Mouse (Mus musculus): ENCODE measurements around the gene Fetub. TPM values are rescaled to one million over a fixed set of nuclear protein-coding genes. Genes with fewer than 3 reads are reported as not detected.

The Fetub gene
- polyA plus RNA-seq (2016; fragmentation: Nextera tagmentation; extraction: Ambion mirVana), result not detected in 2 replicates

DNA sequence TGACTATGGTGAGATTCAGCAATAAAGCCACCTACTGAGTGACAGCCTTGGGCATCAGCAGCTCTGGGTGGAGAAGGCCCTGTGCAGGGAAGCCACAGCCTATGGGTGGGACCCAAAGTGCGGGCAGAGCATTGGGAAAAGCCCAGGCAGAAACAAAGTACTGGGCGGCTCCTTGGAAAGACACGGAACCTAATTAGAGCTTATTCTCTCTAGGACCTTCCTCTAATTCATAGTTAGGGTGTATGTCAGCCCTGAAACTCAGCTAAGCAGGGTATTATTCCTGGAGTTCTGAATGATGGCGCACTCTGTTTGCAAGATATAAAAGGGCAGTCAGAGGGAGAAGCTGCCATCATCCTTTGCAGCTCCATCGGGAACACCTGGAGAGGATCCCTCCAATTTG, at the start of gene Fetub:
Fetub (plus strand) TSS at position 301 of the 400 bp plus-strand sequence.
- Histone ChIP-seq H3K4me2 (no peak within 1 kb of the TSS), H3K9ac (replicated peaks) (no peak within 1 kb of the TSS), H3K4me3 (replicated peaks) (no peak within 1 kb of the TSS), H3K9me3 (peaks cover 5% of the 10 kb centered on the region; the same call in 1 of the 2 replicates), H3K27ac (no peak within 1 kb of the TSS), H3K4me1 (replicated peaks) (peaks cover 3% of the 10 kb centered on the region; the same call in 1 of the 2 replicates), H3K36me3 (no peaks in the 10 kb centered on the region), H3K27me3 (no peaks in the 10 kb centered on the region)
- ATAC-seq (ENCODE audit: insufficient number of reproducible peaks, insufficient read depth, low FRiP score, low TSS enrichment, low read depth), result no peak
- WGBS, result 91% methylated on average over 5 of the region's 5 CpGs

- ATAC-seq (ENCODE audit: insufficient number of reproducible peaks, insufficient read depth, low FRiP score, low TSS enrichment, low read depth), result no peak
- 92% methylated on average over 8 of the region's 8 CpGs for WGBS
- no peak overlapping the region for H3K4me3 ChIP-seq (replicated peaks)
- no peak overlapping the region for H3K27ac ChIP-seq
- no peak overlapping the region for H3K9ac ChIP-seq (replicated peaks)
- peaks cover 66% of the 10 kb centered on the region for H3K36me3 ChIP-seq
- no peaks in the 10 kb centered on the region for H3K4me1 ChIP-seq (replicated peaks)
- no peaks in the 10 kb centered on the region for H3K9me3 ChIP-seq
- H3K27me3 ChIP-seq, result no peaks in the 10 kb centered on the region
- no peak overlapping the region for H3K4me2 ChIP-seq
These were observed 45.7 kb upstream of the Fetub start for GRCm38 (mm10) chr16:22872397-22872796.

- H3K4me3 ChIP-seq (replicated peaks), result no peak overlapping the region
- H3K27ac ChIP-seq, result no peak overlapping the region
- H3K27me3 ChIP-seq, result no peaks in the 10 kb centered on the region
- H3K9me3 ChIP-seq, result no peaks in the 10 kb centered on the region
- WGBS, result 82% methylated on average over 4 of the region's 4 CpGs
- no peak overlapping the region for H3K9ac ChIP-seq (replicated peaks)
- H3K4me2 ChIP-seq, result no peak overlapping the region
- no peaks in the 10 kb centered on the region for H3K4me1 ChIP-seq (replicated peaks)
- peaks cover 56% of the 10 kb centered on the region for H3K36me3 ChIP-seq
- no peak for ATAC-seq (ENCODE audit: insufficient number of reproducible peaks, insufficient read depth, low FRiP score, low TSS enrichment, low read depth)
These were observed 44.8 kb upstream of the Fetub start for GRCm38 (mm10) chr16:22873369-22873768.

DNA sequence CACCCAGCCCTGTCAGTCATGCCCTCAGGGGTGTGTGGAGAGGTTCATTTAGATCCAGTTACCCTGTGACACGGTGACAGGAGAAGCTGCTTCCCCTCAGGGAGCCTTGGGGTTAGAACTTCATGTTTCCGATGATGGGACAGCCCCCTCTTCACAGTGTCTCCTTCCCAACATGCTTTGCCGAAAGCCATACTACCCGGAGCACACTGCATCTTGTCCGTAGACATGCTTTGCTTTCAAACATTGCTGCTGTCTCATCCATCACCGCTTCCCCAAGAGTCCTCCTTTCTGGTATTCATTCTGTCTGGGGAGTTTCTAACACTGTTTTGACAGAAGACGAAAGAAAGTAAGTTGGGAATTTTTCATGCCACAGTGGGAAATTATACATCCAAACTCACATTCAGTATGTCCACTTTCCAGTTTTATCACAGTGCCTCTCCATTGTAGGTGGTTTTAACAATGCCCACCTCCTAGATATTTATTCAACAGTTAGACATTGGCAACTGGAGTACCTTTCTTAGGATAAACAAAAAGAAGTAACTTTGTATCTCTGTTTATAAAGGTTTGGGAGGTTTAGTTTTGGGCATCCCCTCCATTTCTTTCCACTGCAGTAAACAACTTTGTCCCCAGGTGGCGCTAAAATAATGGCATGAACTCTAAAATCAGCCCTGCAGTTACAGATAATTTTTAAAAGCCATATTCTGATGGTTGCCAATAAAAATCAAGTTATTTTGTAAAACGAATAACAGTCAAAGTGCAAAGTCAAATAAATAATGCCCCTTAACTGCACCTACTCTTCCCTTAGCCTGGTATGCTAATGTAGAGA, 41.7 kb upstream of the Fetub start:
- no peak overlapping the region for H3K9ac ChIP-seq (replicated peaks)
- H3K27ac ChIP-seq, result no peak overlapping the region
- 50% methylated on average over 9 of the region's 9 CpGs for WGBS
- no peak for ATAC-seq (ENCODE audit: insufficient number of reproducible peaks, insufficient read depth, low FRiP score, low TSS enrichment, low read depth)
- H3K4me3 ChIP-seq (replicated peaks), result no peak overlapping the region
- H3K9me3 ChIP-seq, result no peaks in the 10 kb centered on the region
- H3K4me1 ChIP-seq (replicated peaks), result peaks cover 10% of the 10 kb centered on the region
- H3K27me3 ChIP-seq, result no peaks in the 10 kb centered on the region
- peaks cover 26% of the 10 kb centered on the region for H3K36me3 ChIP-seq
- H3K4me2 ChIP-seq, result no peak overlapping the region

DNA sequence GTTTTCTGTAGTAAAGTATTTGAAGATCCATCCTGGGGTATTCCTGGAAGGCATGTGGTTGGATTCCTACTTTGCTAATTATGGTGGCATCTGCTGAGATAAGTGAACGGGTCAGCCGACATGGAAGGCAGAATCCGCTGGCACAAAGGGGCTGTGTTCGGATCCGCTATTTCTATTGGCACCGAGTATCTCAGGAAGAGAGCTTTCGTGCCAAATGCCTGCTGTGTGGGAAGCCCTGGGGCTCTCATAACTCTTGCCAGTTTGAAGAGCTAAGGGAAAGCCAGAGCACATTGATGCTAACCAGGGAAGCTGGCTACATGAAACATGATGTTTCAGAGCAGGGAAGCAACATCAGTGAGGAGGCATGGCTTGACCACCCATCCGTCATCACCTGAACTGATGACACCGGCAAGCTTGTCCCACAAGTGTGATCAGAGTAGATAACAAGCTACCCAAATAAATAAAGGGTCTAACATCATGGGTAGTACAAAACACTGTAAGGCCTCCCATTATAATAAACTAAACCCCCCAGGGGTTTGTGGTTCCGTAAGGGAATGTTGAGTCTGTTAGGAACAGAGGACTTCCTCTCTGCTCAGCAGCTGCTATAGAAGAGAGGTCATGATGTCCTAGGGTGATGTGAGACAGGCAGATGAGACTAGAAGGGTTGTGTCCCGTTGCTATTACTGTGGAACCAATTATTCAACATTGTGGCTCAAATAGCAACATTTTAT, 40.3 kb upstream of the Fetub start:
- Histone ChIP-seq H3K4me2 (no peak overlapping the region), H3K9ac (replicated peaks) (no peak overlapping the region), H3K27me3 (no peaks in the 10 kb centered on the region), H3K9me3 (no peaks in the 10 kb centered on the region), H3K27ac (no peak overlapping the region), H3K4me3 (replicated peaks) (no peak overlapping the region), H3K36me3 (peaks cover 12% of the 10 kb centered on the region), H3K4me1 (replicated peaks) (peaks cover 10% of the 10 kb centered on the region)
- no peak for ATAC-seq (ENCODE audit: insufficient number of reproducible peaks, insufficient read depth, low FRiP score, low TSS enrichment, low read depth)
- 82% methylated on average over 11 of the region's 11 CpGs for WGBS

DNA sequence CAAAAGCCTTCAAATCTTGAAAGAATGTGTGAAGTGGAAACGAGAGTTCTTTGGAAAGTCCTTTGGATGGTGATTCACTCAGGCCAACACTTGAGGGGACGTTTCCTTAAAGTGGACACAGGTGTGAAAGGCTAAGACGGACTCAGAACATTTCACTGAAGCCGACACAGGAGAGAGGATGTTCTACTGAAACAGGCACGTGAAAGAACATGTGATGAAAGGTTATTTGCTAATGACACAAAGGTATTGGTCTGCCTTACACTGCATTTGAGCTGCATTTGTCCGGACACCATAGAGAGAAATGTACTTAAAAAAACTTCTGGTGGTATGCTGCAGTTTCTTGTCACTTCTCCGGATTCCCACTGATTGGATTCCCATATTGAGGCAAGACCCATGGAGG, 39.4 kb upstream of the Fetub start:
- Histone ChIP-seq H3K9ac (replicated peaks) (no peak overlapping the region), H3K9me3 (no peaks in the 10 kb centered on the region), H3K4me3 (replicated peaks) (no peak overlapping the region), H3K27ac (no peak overlapping the region), H3K4me2 (no peak overlapping the region), H3K27me3 (no peaks in the 10 kb centered on the region), H3K36me3 (peaks cover 3% of the 10 kb centered on the region; the same call in 1 of the 2 replicates), H3K4me1 (replicated peaks) (peaks cover 10% of the 10 kb centered on the region)
- ATAC-seq (ENCODE audit: insufficient number of reproducible peaks, insufficient read depth, low FRiP score, low TSS enrichment, low read depth), result no peak
- WGBS, result 72% methylated on average over 7 of the region's 7 CpGs

DNA sequence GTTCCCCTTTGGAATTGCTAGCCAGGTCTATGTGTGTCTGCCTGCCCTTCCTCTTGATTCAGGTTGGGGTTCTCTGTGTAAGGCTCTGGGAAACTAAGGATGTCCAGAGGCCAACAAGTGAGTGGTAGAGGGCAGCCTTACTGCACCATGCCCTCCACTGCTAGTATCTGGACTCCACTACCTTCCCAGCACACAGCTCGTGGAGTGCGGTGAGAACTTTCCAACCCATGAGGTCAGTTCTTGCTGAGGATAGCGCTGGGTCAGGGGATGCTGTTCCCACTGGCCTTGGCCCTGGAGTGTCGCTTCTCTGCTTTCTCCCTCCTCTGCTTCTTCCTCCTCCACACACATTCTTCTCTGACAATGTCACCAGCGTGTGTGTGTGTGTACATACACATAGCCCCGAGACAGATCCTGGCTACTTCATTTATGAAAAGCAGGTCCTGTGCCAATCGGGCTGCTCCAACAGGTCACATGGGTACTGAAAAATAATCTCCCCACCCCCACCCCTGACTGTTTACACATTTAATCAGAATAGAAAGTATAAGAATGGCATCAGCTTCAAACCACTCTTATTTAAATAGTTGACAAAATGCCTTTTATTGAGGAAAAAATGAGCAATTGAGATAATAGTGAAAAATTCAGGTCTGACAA, 38.1 kb upstream of the Fetub start:
- no peak overlapping the region for H3K4me3 ChIP-seq (replicated peaks)
- no peaks in the 10 kb centered on the region for H3K36me3 ChIP-seq
- no peaks in the 10 kb centered on the region for H3K27me3 ChIP-seq
- no peak overlapping the region for H3K27ac ChIP-seq
- 78% methylated on average over 7 of the region's 7 CpGs for WGBS
- no peaks in the 10 kb centered on the region for H3K9me3 ChIP-seq
- ATAC-seq (ENCODE audit: insufficient number of reproducible peaks, insufficient read depth, low FRiP score, low TSS enrichment, low read depth), result no peak
- H3K9ac ChIP-seq (replicated peaks), result no peak overlapping the region
- H3K4me2 ChIP-seq, result no peak overlapping the region
- H3K4me1 ChIP-seq (replicated peaks), result peaks cover 10% of the 10 kb centered on the region

- no peak overlapping the region for H3K27ac ChIP-seq
- H3K9me3 ChIP-seq, result no peaks in the 10 kb centered on the region
- H3K4me3 ChIP-seq (replicated peaks), result no peak overlapping the region
- peaks cover 10% of the 10 kb centered on the region for H3K4me1 ChIP-seq (replicated peaks)
- WGBS, result 3% methylated on average over 6 of the region's 6 CpGs
- H3K4me2 ChIP-seq, result no peak overlapping the region
- ATAC-seq (ENCODE audit: insufficient number of reproducible peaks, insufficient read depth, low FRiP score, low TSS enrichment, low read depth), result no peak
- H3K27me3 ChIP-seq, result no peaks in the 10 kb centered on the region
- no peaks in the 10 kb centered on the region for H3K36me3 ChIP-seq
- no peak overlapping the region for H3K9ac ChIP-seq (replicated peaks)
These were observed 37.2 kb upstream of the Fetub start for GRCm38 (mm10) chr16:22880900-22881299.

- no peak overlapping the region for H3K9ac ChIP-seq (replicated peaks)
- H3K4me1 ChIP-seq (replicated peaks), result peaks cover 10% of the 10 kb centered on the region
- no peak for ATAC-seq (ENCODE audit: insufficient number of reproducible peaks, insufficient read depth, low FRiP score, low TSS enrichment, low read depth)
- H3K36me3 ChIP-seq, result no peaks in the 10 kb centered on the region
- H3K27ac ChIP-seq, result no peak overlapping the region
- H3K9me3 ChIP-seq, result no peaks in the 10 kb centered on the region
- H3K27me3 ChIP-seq, result no peaks in the 10 kb centered on the region
- H3K4me2 ChIP-seq, result no peak overlapping the region
- WGBS, result 77% methylated on average over 4 of the region's 4 CpGs
- H3K4me3 ChIP-seq (replicated peaks), result no peak overlapping the region
These were observed 36.6 kb upstream of the Fetub start for GRCm38 (mm10) chr16:22881487-22881886.

GRCm38 (mm10) chr16:22883441-22883840, 34.7 kb upstream of the Fetub start:
- Histone ChIP-seq H3K4me2 (no peak overlapping the region), H3K27ac (no peak overlapping the region), H3K36me3 (no peaks in the 10 kb centered on the region), H3K9ac (replicated peaks) (no peak overlapping the region), H3K9me3 (no peaks in the 10 kb centered on the region), H3K4me1 (replicated peaks) (peaks cover 10% of the 10 kb centered on the region), H3K4me3 (replicated peaks) (no peak overlapping the region), H3K27me3 (no peaks in the 10 kb centered on the region)
- WGBS, result 82% methylated on average over 5 of the region's 5 CpGs
- ATAC-seq (ENCODE audit: insufficient number of reproducible peaks, insufficient read depth, low FRiP score, low TSS enrichment, low read depth), result no peak

- Histone ChIP-seq H3K9me3 (no peaks in the 10 kb centered on the region), H3K4me2 (no peak overlapping the region), H3K27me3 (no peaks in the 10 kb centered on the region), H3K9ac (replicated peaks) (no peak overlapping the region), H3K27ac (no peak overlapping the region), H3K36me3 (no peaks in the 10 kb centered on the region), H3K4me3 (replicated peaks) (no peak overlapping the region), H3K4me1 (replicated peaks) (peaks cover 10% of the 10 kb centered on the region)
- WGBS, result 17% methylated on average over 4 of the region's 4 CpGs
- ATAC-seq (ENCODE audit: insufficient number of reproducible peaks, insufficient read depth, low FRiP score, low TSS enrichment, low read depth), result no peak
These were observed 32.8 kb upstream of the Fetub start for GRCm38 (mm10) chr16:22885356-22885755.

Measured in limb, embryonic 12.5 days (tissue).